Mouse (Mus musculus): Measurements from ENCODE around the gene Chd3. TPM values are rescaled to one million over a fixed set of nuclear protein-coding genes. Genes with fewer than 3 reads are reported as not detected.
"Not testable (repeated sequence)": the region's sequence is repeated elsewhere in the genome, so short reads cannot be mapped to it uniquely, and the experiment has no call there.

Gene Chd3
- polyA plus RNA-seq, 1 experiment, result 27.0 TPM

GRCm38 (mm10) chr11:69331152-69331551 lies 38.1 kb downstream of the Chd3 start:
- Histone ChIP-seq H3K4me1 (ENCODE audit: control insufficient read depth, insufficient read depth, insufficient read length, low read length) (peaks cover 11% of the 10 kb centered on the region), H3K4me3 (ENCODE audit: insufficient read depth, low read depth, low read length) (no peak overlapping the region), H3K27ac (replicated peaks; ENCODE audit: low read depth, low read length) (no peak overlapping the region)

GRCm38 (mm10) chr11:69328517-69328916 lies 40.7 kb downstream of the Chd3 start:
- H3K4me1 ChIP-seq (ENCODE audit: control insufficient read depth, insufficient read depth, insufficient read length, low read length), result peaks cover 13% of the 10 kb centered on the region
- H3K4me3 ChIP-seq (ENCODE audit: insufficient read depth, low read depth, low read length), result no peak overlapping the region
- H3K27ac ChIP-seq (replicated peaks; ENCODE audit: low read depth, low read length), result no peak overlapping the region

DNA sequence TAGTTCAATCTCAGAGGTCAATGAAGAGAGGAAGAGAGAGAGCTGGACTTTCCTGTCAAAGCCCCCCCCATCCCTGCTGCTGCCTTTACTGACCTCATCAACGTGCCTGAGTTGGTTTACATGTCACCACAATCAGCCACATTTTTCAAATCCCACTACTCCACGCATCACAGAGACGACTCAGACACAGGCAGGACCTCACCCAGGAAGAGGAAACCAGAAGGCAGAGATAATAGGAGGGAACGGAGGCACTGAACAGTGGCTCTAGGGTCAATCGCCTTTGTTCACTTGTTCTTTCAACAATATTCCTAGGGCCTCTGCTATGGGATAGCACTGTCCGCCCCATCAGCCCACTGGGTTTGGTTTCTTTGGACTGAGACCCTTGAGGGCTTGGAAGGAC lies 41.6 kb downstream of the Chd3 start:
- Histone ChIP-seq H3K4me3 (ENCODE audit: insufficient read depth, low read depth, low read length) (no peak overlapping the region), H3K27ac (replicated peaks; ENCODE audit: low read depth, low read length) (no peak overlapping the region), H3K4me1 (ENCODE audit: control insufficient read depth, insufficient read depth, insufficient read length, low read length) (peaks cover 15% of the 10 kb centered on the region)

- Histone ChIP-seq H3K4me3 (ENCODE audit: insufficient read depth, low read depth, low read length) (peak overlapping the region; percentile 58; the same call in 1 of the 2 replicates), H3K27ac (replicated peaks; ENCODE audit: low read depth, low read length) (no peak overlapping the region)
Observed at GRCm38 (mm10) chr11:69327157-69327442, 42.1 kb downstream of the Chd3 start.

DNA sequence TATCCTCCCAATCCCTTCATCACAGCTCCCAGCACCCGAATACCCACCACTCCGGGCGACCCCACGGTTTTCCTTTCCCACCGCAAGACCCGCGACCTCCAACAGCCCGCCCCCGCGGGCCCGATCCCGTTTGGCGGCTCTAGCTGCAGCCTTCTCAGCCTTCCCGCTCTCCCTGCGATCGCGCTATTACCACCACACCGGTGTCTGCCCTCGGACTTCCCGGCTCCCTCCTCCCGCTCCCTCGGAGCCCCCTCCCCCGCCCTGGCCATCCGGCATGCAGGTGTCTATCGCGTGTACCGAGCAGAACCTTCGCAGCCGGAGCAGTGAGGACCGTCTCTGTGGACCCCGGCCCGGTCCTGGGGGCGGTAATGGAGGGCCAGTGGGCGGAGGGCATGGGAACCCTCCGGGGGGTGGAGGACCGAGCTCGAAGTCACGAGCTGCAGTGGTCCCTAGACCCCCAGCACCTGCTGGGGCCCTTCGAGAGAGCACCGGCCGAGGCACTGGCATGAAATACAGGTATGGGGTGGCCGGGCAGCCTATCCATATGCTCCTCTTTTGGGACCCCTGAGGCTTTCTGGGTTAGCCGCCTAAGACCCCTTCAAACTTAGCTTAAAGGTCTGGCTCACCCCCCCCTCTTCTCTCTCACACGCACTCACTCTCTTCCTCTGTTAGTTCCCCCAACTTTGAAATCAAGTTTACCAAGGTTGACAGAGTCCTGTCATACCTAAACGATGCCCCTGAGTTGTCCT lies 42.6 kb downstream of the Chd3 start:
- Histone ChIP-seq H3K4me3 (ENCODE audit: insufficient read depth, low read depth, low read length) (peak overlapping the region; percentile 58), H3K4me1 (ENCODE audit: control insufficient read depth, insufficient read depth, insufficient read length, low read length) (peaks cover 13% of the 10 kb centered on the region), H3K27ac (replicated peaks; ENCODE audit: low read depth, low read length) (no peak overlapping the region)

More at GRCm38 (mm10) chr11:69327157-69327442, 42.1 kb downstream of the Chd3 start:
- H3K4me1 ChIP-seq (ENCODE audit: control insufficient read depth, insufficient read depth, insufficient read length, low read length), result peaks cover 13% of the 10 kb centered on the region

DNA sequence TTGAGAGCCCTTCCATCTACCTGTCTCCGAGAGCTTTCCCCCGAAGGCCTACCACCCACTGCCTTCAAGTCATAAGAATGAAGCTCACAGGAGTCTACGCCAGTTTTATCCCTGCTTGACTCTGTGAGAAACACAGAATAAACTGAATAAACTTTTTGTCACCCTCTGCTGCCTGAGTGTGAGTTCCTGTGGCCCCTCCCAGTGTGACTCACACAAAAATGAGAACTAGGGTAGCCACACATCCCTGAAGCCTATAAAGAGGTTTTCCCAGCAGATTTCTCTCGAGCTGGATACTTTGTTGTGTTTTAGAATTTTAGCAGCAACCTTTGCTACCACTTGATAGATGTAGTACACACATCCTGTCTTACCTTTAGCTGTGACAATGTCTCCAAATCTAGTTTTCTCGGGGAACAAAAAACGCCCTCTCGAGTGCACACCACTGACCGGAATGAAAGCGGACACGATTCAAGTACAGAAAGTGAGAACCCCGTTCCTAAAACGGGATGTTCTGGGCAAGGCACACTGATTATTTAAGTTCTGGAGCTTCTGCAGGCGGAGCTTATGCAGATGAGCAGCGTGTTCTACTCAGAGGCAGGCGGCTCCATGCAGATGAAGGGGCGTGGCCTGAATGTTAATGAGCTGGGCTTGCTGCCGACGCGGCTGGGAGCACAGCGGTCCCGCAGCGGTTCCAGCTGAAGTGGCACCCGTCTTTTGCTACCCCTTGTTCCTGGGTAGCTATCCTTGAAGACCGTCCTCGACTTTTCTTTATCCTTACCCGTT lies 43.4 kb downstream of the Chd3 start, which contains the start of gene Kcnab3:
Gene Kcnab3, plus strand, starts transcription at position 631 of the 780 bp plus-strand sequence.
- Histone ChIP-seq H3K4me1 (ENCODE audit: control insufficient read depth, insufficient read depth, insufficient read length, low read length) (peaks cover 13% of the 10 kb centered on the region), H3K4me3 (ENCODE audit: insufficient read depth, low read depth, low read length) (peak within 1 kb of the TSS; percentile 58), H3K27ac (replicated peaks; ENCODE audit: low read depth, low read length) (peak within 1 kb of the TSS; percentile 42)

- Histone ChIP-seq H3K4me1 (ENCODE audit: control insufficient read depth, insufficient read depth, insufficient read length, low read length) (peaks cover 13% of the 10 kb centered on the region), H3K4me3 (ENCODE audit: insufficient read depth, low read depth, low read length) (peak overlapping the region; percentile 81; the same call in 1 of the 2 replicates), H3K27ac (replicated peaks; ENCODE audit: low read depth, low read length) (no peak overlapping the region)
Observed at GRCm38 (mm10) chr11:69324749-69325148, 44.5 kb downstream of the Chd3 start.

- Histone ChIP-seq H3K4me1 (ENCODE audit: control insufficient read depth, insufficient read depth, insufficient read length, low read length) (peaks cover 13% of the 10 kb centered on the region), H3K4me3 (ENCODE audit: insufficient read depth, low read depth, low read length) (peak within 1 kb of the TSS; percentile 81), H3K27ac (replicated peaks; ENCODE audit: low read depth, low read length) (peak within 1 kb of the TSS; percentile 64)
Observed at GRCm38 (mm10) chr11:69323667-69324111, 45.5 kb downstream of the Chd3 start, which contains the start of the genes Cntrob and Trappc1. Gene Cntrob, minus strand, starts transcription at chr11:69323775. Gene Trappc1, plus strand, starts transcription at chr11:69323980.

GRCm38 (mm10) chr11:69322693-69323471 lies 46.3 kb downstream of the Chd3 start:
- Histone ChIP-seq H3K27ac (replicated peaks; ENCODE audit: low read depth, low read length) (peak overlapping the region; percentile 64), H3K4me1 (ENCODE audit: control insufficient read depth, insufficient read depth, insufficient read length, low read length) (peaks cover 13% of the 10 kb centered on the region), H3K4me3 (ENCODE audit: insufficient read depth, low read depth, low read length) (peak overlapping the region; percentile 69)

GRCm38 (mm10) chr11:69322010-69322409 lies 47.2 kb downstream of the Chd3 start:
- H3K27ac ChIP-seq (replicated peaks; ENCODE audit: low read depth, low read length), result no peak overlapping the region
- H3K4me1 ChIP-seq (ENCODE audit: control insufficient read depth, insufficient read depth, insufficient read length, low read length), result peaks cover 13% of the 10 kb centered on the region
- H3K4me3 ChIP-seq (ENCODE audit: insufficient read depth, low read depth, low read length), result no peak overlapping the region

DNA sequence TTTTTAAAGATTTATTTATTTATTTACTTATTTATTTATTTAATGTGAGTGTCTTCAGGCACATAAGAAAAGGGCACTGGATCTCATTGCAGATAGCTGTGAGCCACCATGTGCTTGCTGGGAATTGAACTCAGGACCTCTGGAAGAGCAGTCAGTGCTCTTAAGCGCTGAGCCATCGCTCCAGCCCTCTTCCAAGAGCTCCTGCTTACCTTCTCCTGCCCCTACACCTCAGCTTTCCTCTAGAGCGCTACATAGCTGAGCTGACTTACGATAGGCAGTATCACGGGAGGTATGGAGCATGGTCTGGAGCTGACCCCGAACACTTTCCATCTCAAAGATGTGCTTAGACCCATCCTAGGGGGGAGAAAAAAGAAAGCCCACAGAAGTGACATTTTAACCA lies 47.6 kb downstream of the Chd3 start:
- H3K27ac ChIP-seq (replicated peaks; ENCODE audit: low read depth, low read length), result no peak overlapping the region
- peaks cover 13% of the 10 kb centered on the region for H3K4me1 ChIP-seq (ENCODE audit: control insufficient read depth, insufficient read depth, insufficient read length, low read length)
- H3K4me3 ChIP-seq (ENCODE audit: insufficient read depth, low read depth, low read length), result no peak overlapping the region

GRCm38 (mm10) chr11:69318000-69318399 lies 51.2 kb downstream of the Chd3 start:
- not testable (repeated sequence) for H3K4me3 ChIP-seq (ENCODE audit: insufficient read depth, low read depth, low read length); H3K4me1 ChIP-seq (ENCODE audit: control insufficient read depth, insufficient read depth, insufficient read length, low read length); H3K27ac ChIP-seq (replicated peaks; ENCODE audit: low read depth, low read length)

DNA sequence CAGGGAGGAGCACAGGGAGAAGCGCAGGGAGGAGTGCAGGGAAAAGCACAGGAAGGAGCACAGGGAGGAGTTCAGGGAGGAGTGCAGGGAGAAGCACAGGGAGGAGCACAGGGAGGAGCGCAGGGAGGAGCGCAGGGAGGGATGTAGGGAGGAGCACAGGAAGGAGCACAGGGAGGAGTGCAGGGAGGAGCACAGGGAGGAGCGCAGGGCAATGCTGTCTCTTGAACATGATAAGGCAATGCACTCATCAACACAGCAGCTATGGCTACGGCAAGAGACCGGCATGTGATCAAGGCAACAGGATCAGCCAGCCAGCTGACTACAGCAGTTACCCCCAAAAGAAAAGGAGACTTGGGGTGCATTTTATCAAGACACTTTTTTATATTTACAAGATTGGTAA lies 52.8 kb downstream of the Chd3 start:
- H3K4me3 ChIP-seq (ENCODE audit: insufficient read depth, low read depth, low read length), result no peak overlapping the region
- H3K4me1 ChIP-seq (ENCODE audit: control insufficient read depth, insufficient read depth, insufficient read length, low read length), result no peaks in the 10 kb centered on the region

GRCm38 (mm10) chr11:69311266-69311665 lies 57.9 kb downstream of the Chd3 start:
- no peak overlapping the region for H3K4me3 ChIP-seq (ENCODE audit: insufficient read depth, low read depth, low read length)
- no peak overlapping the region for H3K27ac ChIP-seq (replicated peaks; ENCODE audit: low read depth, low read length)
- H3K4me1 ChIP-seq (ENCODE audit: control insufficient read depth, insufficient read depth, insufficient read length, low read length), result no peaks in the 10 kb centered on the region

More for the DNA sequence above, 52.8 kb downstream of the Chd3 start:
- H3K27ac ChIP-seq (replicated peaks; ENCODE audit: low read depth, low read length), result no peak overlapping the region

GRCm38 (mm10) chr11:69306039-69306438 lies 63.2 kb downstream of the Chd3 start:
- Histone ChIP-seq H3K4me3 (ENCODE audit: insufficient read depth, low read depth, low read length) (no peak overlapping the region), H3K4me1 (ENCODE audit: control insufficient read depth, insufficient read depth, insufficient read length, low read length) (no peaks in the 10 kb centered on the region), H3K27ac (replicated peaks; ENCODE audit: low read depth, low read length) (no peak overlapping the region)
